Mouse (Mus musculus): Measurements from ENCODE around the gene Ccer2.

GRCm38 (mm10) chr7:28801901-28802670 is 46.1 kb downstream of the Ccer2 start:
- TF ChIP-seq CTCF (IDR thresholded peaks at IDR 0.05; ENCODE audit: low read depth, low read length): no peak
- TF ChIP-seq POLR2A (IDR thresholded peaks at IDR 0.05; ENCODE audit: insufficient read depth, low read length): no peak
- TF ChIP-seq EP300 (IDR thresholded peaks at IDR 0.05; ENCODE audit: insufficient read depth, low read depth, low read length): no peak
